Mouse (Mus musculus) neural tube, embryonic 12.5 days (tissue): ENCODE data around the gene Nckap5l. TPM values are rescaled to one million over a fixed set of nuclear protein-coding genes. Genes with fewer than 3 reads are reported as not detected.

ENCODE experiments used
- ATAC-seq: fragments of 200-750 bp; cut with Nextera tagmentation; 2 replicates; pipeline ENCODE4 v1.8.0; 2017; ENCODE audit warnings: low read depth, mild to moderate bottlenecking, moderate TSS enrichment, moderate library complexity; ENCODE audit not compliant: low FRiP score
- H3K27ac ChIP-seq: fragments of 300-500 bp; sonication (generic); 2 replicates; pipeline ENCODE4 v1.5.1; 2016
- H3K27me3 ChIP-seq: fragments of 300-500 bp; sonication (generic); replicated peaks from 2 replicates; pipeline ENCODE4 v1.6.1; 2016; ENCODE audit warnings: mild to moderate bottlenecking
- H3K36me3 ChIP-seq: fragments of 300-500 bp; sonication (generic); 2 replicates; pipeline ENCODE4 v1.6.1; 2016; ENCODE audit warnings: mild to moderate bottlenecking
- H3K4me1 ChIP-seq: fragments of 300-500 bp; sonication (generic); 2 replicates; pipeline ENCODE4 v1.6.1; 2016
- H3K4me2 ChIP-seq: fragments of 300-500 bp; sonication (generic); replicated peaks from 2 replicates; pipeline ENCODE4 v1.6.1; 2016; ENCODE audit warnings: mild to moderate bottlenecking
- H3K4me3 ChIP-seq: fragments of 300-500 bp; sonication (generic); 2 replicates; pipeline ENCODE4 v1.5.1; 2016
- H3K9ac ChIP-seq: fragments of 300-500 bp; sonication (generic); 2 replicates; pipeline ENCODE4 v1.6.1; 2016; ENCODE audit warnings: mild to moderate bottlenecking
- H3K9me3 ChIP-seq: fragments of 300-500 bp; sonication (generic); 2 replicates; pipeline ENCODE4 v1.6.1; 2016; ENCODE audit warnings: mild to moderate bottlenecking
- WGBS: fragments of 180-500 bp; shearing (Covaris S2); methylation state at CpG from one replicate; pipeline ENCODE4 v1.1.7; 2016; 5-methylcytosine and 5-hydroxymethylcytosine counted together
- polyA plus RNA-seq: library from polyadenylated mRNA; unstranded; fragments of >200 nt; fragmentation: Nextera tagmentation; extraction: Ambion mirVana; gene quantifications from 2 replicates; pipeline ENCODE4 v1.2.1, GENCODE M21; 2016

The Nckap5l gene
- polyA plus RNA-seq, 1 experiment from 2014 or later: 17.2 TPM

- peaks cover 51% of the 10 kb centered on the region for H3K36me3 ChIP-seq
- no peaks in the 10 kb centered on the region for H3K9me3 ChIP-seq
- 88% methylated on average over 8 of the region's 8 CpGs for WGBS
- no peak overlapping the region for H3K4me2 ChIP-seq
- no peak for ATAC-seq
- peaks cover 15% of the 10 kb centered on the region for H3K4me1 ChIP-seq
- H3K9ac ChIP-seq: no peak overlapping the region
- no peaks in the 10 kb centered on the region for H3K27me3 ChIP-seq
- H3K27ac ChIP-seq: no peak overlapping the region
- H3K4me3 ChIP-seq: no peak overlapping the region
Measured at GRCm38 (mm10) chr15:99421676-99422075, 35.9 kb downstream of the Nckap5l start.

DNA sequence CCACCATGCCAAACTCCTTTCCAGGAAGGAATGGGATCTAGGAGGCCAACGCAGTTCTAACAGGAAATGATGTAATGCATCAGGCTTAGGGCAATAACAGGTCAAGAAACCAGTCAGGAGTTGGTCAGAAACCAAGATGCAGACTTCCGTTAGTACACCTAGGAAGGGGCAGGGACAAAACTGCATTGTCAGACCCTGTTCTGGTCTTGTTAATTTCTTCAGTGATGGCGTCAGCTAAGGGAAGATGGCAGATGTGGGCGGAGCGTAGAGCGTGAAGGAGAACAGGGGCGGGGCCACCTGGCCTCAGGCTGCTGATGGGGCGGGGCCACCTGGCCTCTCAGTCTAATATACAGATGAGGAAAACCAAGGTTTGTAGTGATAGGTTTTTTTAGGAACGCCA, 36.4 kb downstream of the Nckap5l start:
- Histone ChIP-seq H3K9me3 (no peaks in the 10 kb centered on the region), H3K27ac (peak overlapping the region; percentile 11; the same call in 1 of the 2 replicates), H3K27me3 (no peaks in the 10 kb centered on the region), H3K36me3 (peaks cover 46% of the 10 kb centered on the region), H3K4me1 (peaks cover 15% of the 10 kb centered on the region), H3K4me3 (no peak overlapping the region), H3K9ac (no peak overlapping the region), H3K4me2 (peak overlapping the region; percentile 45)
- ATAC-seq: no peak
- 81% methylated on average over 9 of the region's 9 CpGs for WGBS

GRCm38 (mm10) chr15:99420521-99421014, 37.0 kb downstream of the Nckap5l start:
- Histone ChIP-seq H3K27ac (peak overlapping the region; percentile 11; the same call in 1 of the 2 replicates), H3K4me1 (peaks cover 15% of the 10 kb centered on the region), H3K27me3 (no peaks in the 10 kb centered on the region), H3K9ac (0 out of 2 replicates have a peak overlapping the region, but pooled peaks have one; percentile 33), H3K4me2 (peak overlapping the region; percentile 45), H3K4me3 (no peak overlapping the region), H3K9me3 (no peaks in the 10 kb centered on the region), H3K36me3 (peaks cover 40% of the 10 kb centered on the region)
- peak; percentile 83 for ATAC-seq
- 6% methylated on average over 12 of the region's 12 CpGs for WGBS

- Histone ChIP-seq H3K4me1 (peaks cover 15% of the 10 kb centered on the region), H3K9me3 (no peaks in the 10 kb centered on the region), H3K36me3 (peaks cover 36% of the 10 kb centered on the region), H3K27me3 (no peaks in the 10 kb centered on the region), H3K4me3 (no peak overlapping the region), H3K4me2 (peak overlapping the region; percentile 45), H3K9ac (no peak overlapping the region), H3K27ac (peak overlapping the region; percentile 11; the same call in 1 of the 2 replicates)
- 24% methylated on average over 5 of the region's 5 CpGs for WGBS
- no peak for ATAC-seq
Measured at GRCm38 (mm10) chr15:99420101-99420500, 37.4 kb downstream of the Nckap5l start.

DNA sequence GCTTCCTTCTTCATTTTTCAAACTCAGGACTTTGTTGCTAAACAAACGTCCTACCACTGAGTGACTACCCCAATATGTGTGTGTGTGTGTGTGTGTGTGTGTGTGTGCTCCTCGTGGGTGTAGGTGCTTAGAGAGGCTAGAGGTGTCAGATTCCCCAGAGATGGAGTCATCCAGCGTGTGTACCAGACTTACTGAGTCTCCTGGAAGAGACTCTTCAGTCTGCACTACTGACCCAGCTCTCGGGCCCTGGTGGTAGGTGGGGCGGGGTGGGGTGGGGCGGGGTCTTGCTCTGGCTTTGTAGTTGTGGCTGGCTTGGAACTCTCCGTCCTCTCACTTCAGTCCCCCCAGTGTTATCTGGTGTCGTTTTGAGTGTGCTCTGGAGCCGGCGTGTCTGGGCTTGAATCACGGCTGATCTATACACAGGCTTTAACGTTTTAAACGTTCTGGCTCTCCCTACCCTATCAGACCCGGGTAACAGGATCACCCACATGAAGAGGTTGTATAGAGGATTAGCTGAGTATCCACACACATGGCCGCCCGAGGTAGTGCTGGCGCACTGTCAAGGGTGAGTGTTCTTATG, 39.8 kb downstream of the Nckap5l start:
- no peak for ATAC-seq
- Histone ChIP-seq H3K4me2 (no peak overlapping the region), H3K4me3 (no peak overlapping the region), H3K9ac (no peak overlapping the region), H3K36me3 (peaks cover 15% of the 10 kb centered on the region), H3K27ac (no peak overlapping the region), H3K9me3 (no peaks in the 10 kb centered on the region), H3K27me3 (no peaks in the 10 kb centered on the region), H3K4me1 (peaks cover 15% of the 10 kb centered on the region)
- 45% methylated on average over 17 of the region's 17 CpGs for WGBS

DNA sequence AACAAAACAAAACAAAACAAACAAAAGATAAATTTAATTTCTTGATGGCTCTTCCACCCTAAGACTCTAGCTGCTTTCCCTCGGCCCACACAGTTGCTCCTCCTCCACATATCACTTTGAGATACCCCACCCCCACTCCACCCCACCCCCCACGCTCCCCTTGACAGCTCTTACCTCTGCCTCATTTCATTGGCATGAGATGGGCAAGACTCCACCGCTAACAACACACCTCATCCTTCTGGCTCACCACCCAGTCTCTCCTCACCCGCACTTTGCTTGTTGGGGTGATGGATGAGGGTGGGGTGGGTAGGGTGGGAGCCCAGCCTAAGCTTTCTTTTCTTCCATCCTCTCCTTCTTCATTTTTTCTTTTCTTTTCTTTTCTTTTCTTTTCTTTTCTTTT, 40.6 kb downstream of the Nckap5l start:
- Histone ChIP-seq H3K9ac (no peak overlapping the region), H3K9me3 (no peaks in the 10 kb centered on the region), H3K4me2 (no peak overlapping the region), H3K27ac (no peak overlapping the region), H3K4me1 (peaks cover 15% of the 10 kb centered on the region), H3K27me3 (no peaks in the 10 kb centered on the region), H3K36me3 (peaks cover 7% of the 10 kb centered on the region), H3K4me3 (no peak overlapping the region)
- ATAC-seq: no peak
- 42% methylated on average over 4 of the region's 4 CpGs for WGBS

DNA sequence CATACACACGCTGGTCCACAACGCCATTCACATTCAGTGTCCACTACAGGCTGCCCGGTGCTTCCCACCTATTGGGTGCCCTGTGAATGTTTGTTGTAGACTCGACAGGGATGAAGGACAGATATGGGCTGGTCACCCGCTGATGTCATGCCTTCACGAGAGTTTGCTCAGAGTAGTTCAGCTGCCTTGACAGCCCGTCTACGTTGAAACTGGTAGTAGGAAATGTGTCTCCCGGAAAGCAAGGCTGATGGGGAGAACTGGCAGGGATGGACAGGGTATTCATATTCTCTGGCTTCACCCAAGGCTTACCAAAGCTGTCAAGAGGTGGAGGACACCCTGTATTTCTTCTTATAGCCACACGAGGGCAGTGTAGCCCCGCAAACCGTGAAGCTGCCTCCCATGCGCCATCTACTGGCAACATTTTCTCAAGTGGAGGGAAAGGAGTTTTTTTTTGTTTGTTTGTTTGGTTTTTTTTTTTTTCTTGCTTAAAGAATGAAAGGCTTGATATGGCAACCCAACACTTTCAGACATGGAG, 41.1 kb downstream of the Nckap5l start:
- peaks cover 15% of the 10 kb centered on the region for H3K4me1 ChIP-seq
- H3K27me3 ChIP-seq: no peaks in the 10 kb centered on the region
- 0 out of 2 replicates have a peak, but pooled peaks cover 4% of the 10 kb centered on the region for H3K36me3 ChIP-seq
- 0 out of 2 replicates have a peak, but pooled peaks have one; percentile 20 for ATAC-seq
- no peak overlapping the region for H3K27ac ChIP-seq
- no peak overlapping the region for H3K9ac ChIP-seq
- no peak overlapping the region for H3K4me2 ChIP-seq
- 22% methylated on average over 13 of the region's 13 CpGs for WGBS
- H3K9me3 ChIP-seq: no peaks in the 10 kb centered on the region
- no peak overlapping the region for H3K4me3 ChIP-seq

- Histone ChIP-seq H3K27me3 (no peaks in the 10 kb centered on the region), H3K4me1 (peaks cover 9% of the 10 kb centered on the region), H3K9me3 (no peaks in the 10 kb centered on the region), H3K36me3 (no peaks in the 10 kb centered on the region), H3K4me2 (no peak overlapping the region), H3K9ac (no peak overlapping the region), H3K27ac (no peak overlapping the region), H3K4me3 (no peak overlapping the region)
- WGBS: 23% methylated on average over 2 of the region's 2 CpGs
- ATAC-seq: no peak
Measured at GRCm38 (mm10) chr15:99415793-99416192, 41.8 kb downstream of the Nckap5l start.

- Histone ChIP-seq H3K4me2 (no peak overlapping the region), H3K9ac (no peak overlapping the region), H3K4me3 (no peak overlapping the region), H3K36me3 (peaks cover 38% of the 10 kb centered on the region), H3K27ac (no peak overlapping the region), H3K9me3 (no peaks in the 10 kb centered on the region), H3K4me1 (0 out of 2 replicates have a peak, but pooled peaks cover under 1% of the 10 kb centered on the region), H3K27me3 (no peaks in the 10 kb centered on the region)
- 64% methylated on average over 14 of the region's 14 CpGs for WGBS
- no peak for ATAC-seq
Measured at GRCm38 (mm10) chr15:99411747-99412146, 45.8 kb downstream of the Nckap5l start.

DNA sequence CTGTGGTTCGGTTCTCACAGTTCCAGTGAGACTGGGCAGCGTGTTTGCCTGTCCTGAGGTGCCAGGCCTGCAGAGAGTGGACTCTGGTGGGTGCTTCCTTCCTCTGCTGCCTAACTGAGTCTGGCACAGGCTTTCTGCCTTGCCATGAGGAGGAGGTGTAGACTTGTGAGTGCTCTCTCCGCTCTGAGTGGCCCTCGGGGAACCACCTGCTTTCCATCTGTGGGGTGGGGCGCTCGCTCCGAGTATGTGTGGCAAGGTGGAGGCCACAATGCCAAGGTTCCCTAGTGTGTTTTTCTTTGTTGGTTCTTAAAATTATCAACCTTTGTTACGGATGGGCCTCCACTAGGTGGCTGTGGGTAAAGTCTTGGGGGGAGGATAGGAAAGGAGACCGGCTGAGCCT, 48.7 kb downstream of the Nckap5l start:
- Histone ChIP-seq H3K36me3 (peaks cover 67% of the 10 kb centered on the region), H3K27me3 (no peaks in the 10 kb centered on the region), H3K4me3 (no peak overlapping the region), H3K9me3 (no peaks in the 10 kb centered on the region), H3K4me2 (no peak overlapping the region), H3K9ac (no peak overlapping the region), H3K4me1 (no peaks in the 10 kb centered on the region), H3K27ac (no peak overlapping the region)
- WGBS: 94% methylated on average over 9 of the region's 9 CpGs
- no peak for ATAC-seq

DNA sequence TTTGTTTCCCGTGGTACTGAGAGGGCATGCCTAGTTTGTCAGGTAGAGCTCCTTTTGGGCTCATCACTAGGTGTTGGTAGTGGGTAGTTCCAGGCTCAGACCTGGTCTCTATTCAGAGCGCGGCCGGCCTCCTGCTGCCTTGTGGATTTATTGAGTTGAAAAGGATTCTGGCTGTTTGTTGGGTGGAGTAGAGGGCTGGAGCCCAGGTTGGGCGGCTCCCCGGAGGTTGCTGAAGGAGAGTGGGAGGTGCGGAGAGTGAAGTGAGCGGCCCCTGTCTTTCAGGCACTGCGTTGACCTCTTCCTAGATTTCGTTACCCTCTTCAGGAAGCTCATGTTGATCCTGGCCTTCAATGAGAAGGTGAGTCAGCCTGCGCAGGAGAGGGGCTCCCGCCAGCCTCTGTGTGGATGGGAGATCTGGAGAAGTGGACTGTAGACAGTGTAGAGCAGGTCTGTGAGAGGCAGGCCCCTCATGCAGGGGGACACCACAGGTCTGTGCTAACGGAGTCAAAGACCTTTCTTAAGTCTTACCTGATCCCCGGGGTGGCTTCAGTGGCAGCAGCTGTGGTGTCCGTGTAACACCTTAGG, 50.5 kb downstream of the Nckap5l start:
- WGBS: 88% methylated on average over 15 of the region's 15 CpGs
- no peaks in the 10 kb centered on the region for H3K27me3 ChIP-seq
- H3K4me2 ChIP-seq: no peak overlapping the region
- H3K36me3 ChIP-seq: peaks cover 85% of the 10 kb centered on the region
- H3K27ac ChIP-seq: no peak overlapping the region
- H3K9me3 ChIP-seq: no peaks in the 10 kb centered on the region
- H3K4me3 ChIP-seq: no peak overlapping the region
- no peak for ATAC-seq
- no peak overlapping the region for H3K9ac ChIP-seq
- H3K4me1 ChIP-seq: no peaks in the 10 kb centered on the region

GRCm38 (mm10) chr15:99405150-99405549, 52.4 kb downstream of the Nckap5l start:
- peaks cover 81% of the 10 kb centered on the region for H3K36me3 ChIP-seq
- no peak overlapping the region for H3K27ac ChIP-seq
- H3K27me3 ChIP-seq: no peaks in the 10 kb centered on the region
- WGBS: 97% methylated on average over 9 of the region's 9 CpGs
- H3K4me3 ChIP-seq: no peak overlapping the region
- H3K9me3 ChIP-seq: no peaks in the 10 kb centered on the region
- H3K9ac ChIP-seq: no peak overlapping the region
- H3K4me1 ChIP-seq: 0 out of 2 replicates have a peak, but pooled peaks cover 1% of the 10 kb centered on the region
- no peak overlapping the region for H3K4me2 ChIP-seq
- ATAC-seq: no peak
